8 mouse cellular contexts compared by ENCODE assay signal in the genomic region with DNA sequence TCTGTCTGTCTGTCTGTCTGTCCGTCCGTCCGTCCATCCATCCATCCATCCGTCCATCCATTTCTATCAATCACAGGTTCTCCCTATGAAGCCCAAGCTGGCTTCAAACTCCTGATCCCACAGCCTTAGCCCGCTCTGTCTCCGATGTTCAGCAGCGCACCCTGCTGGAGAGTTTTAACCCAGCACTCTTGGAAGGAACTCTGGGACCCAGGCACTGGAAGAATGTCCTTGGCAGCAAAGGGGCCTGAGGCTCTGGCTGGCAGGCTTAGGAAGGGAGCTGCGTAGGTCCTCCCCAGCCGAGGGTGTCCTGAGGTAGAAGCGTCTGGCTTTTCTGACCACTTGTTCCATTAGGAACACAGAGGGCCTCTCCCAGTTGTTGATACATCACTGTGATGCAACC. TPM values are rescaled to one million over a fixed set of nuclear protein-coding genes. Genes with fewer than 3 reads are reported as not detected.
DNase-seq lines count a peak whose midpoint lies in the region; ATAC-seq and TF ChIP-seq lines count a peak whose summit lies in the region.

No protein-coding gene starts in this region.

- no peaks in the 10 kb centered on the region for H3K36me3 ChIP-seq in ES-Bruce4 (ENCODE audit: control insufficient read depth, insufficient read depth, low read length, poor library complexity, severe bottlenecking)
- peaks cover 27% of the 10 kb centered on the region for H3K36me3 ChIP-seq in heart, embryonic 13.5 days
- peaks cover 22% of the 10 kb centered on the region for H3K36me3 ChIP-seq in limb, embryonic 10.5 days
- no peaks in the 10 kb centered on the region for H3K36me3 ChIP-seq in testis, adult 2 months (ENCODE audit: control insufficient read depth, insufficient read depth, low read length)

- DNase-seq in cerebellum, adult 2 months = peak in 1 of 2 experiments; percentile 40
- peak; percentile 69 for DNase-seq in limb, embryonic 10.5 days (ENCODE audit: low spot score)
- DNase-seq in mesoderm, embryonic 11.5 days (ENCODE audit: low read depth, low spot score) = peak; percentile 67

- no peak for TF ChIP-seq EP300 in ES-Bruce4 (IDR thresholded peaks at IDR 0.05; ENCODE audit: insufficient read depth, low read depth, low read length)

- no peaks in the 10 kb centered on the region for H3K9me3 ChIP-seq in ES-Bruce4 (replicated peaks; ENCODE audit: control insufficient read depth, insufficient read depth, low read length, poor library complexity, severe bottlenecking)
- H3K9me3 ChIP-seq in heart, embryonic 13.5 days = 0 out of 2 replicates have a peak, but pooled peaks cover 4% of the 10 kb centered on the region
- no peaks in the 10 kb centered on the region for H3K9me3 ChIP-seq in limb, embryonic 10.5 days (replicated peaks)

- no peaks in the 10 kb centered on the region for H3K4me1 ChIP-seq in cerebellum, adult 2 months (ENCODE audit: control insufficient read depth, insufficient read depth, low read length)
- H3K4me1 ChIP-seq in ES-Bruce4 (ENCODE audit: control insufficient read depth, insufficient read depth, low read length) = no peaks in the 10 kb centered on the region
- peaks cover 60% of the 10 kb centered on the region for H3K4me1 ChIP-seq in heart, embryonic 13.5 days
- peaks cover 43% of the 10 kb centered on the region for H3K4me1 ChIP-seq in limb, embryonic 10.5 days
- peaks cover 12% of the 10 kb centered on the region for H3K4me1 ChIP-seq in testis, adult 2 months (ENCODE audit: control insufficient read depth, insufficient read depth, low read length)

- H3K4me3 ChIP-seq in cerebellum, adult 2 months (replicated peaks; ENCODE audit: insufficient read depth, low read depth, low read length) = no peak overlapping the region
- H3K4me3 ChIP-seq in ES-Bruce4 (ENCODE audit: low read depth, low read length) = no peak overlapping the region
- H3K4me3 ChIP-seq in heart, embryonic 13.5 days = peak overlapping the region; percentile 18
- H3K4me3 ChIP-seq in limb, embryonic 10.5 days = no peak overlapping the region
- no peak overlapping the region for H3K4me3 ChIP-seq in testis, adult 2 months (ENCODE audit: control insufficient read depth, low read depth, low read length)

- no peaks in the 10 kb centered on the region for H3K27me3 ChIP-seq in cerebellum, adult 2 months (ENCODE audit: control insufficient read depth, insufficient read depth, low read length)
- no peaks in the 10 kb centered on the region for H3K27me3 ChIP-seq in ES-Bruce4 (ENCODE audit: control insufficient read depth, insufficient read depth, low read length, poor library complexity, severe bottlenecking)
- no peaks in the 10 kb centered on the region for H3K27me3 ChIP-seq in heart, embryonic 13.5 days (replicated peaks)
- peaks cover 8% of the 10 kb centered on the region; the same call in 1 of the 2 replicates for H3K27me3 ChIP-seq in limb, embryonic 10.5 days (ENCODE audit: low read depth, poor library complexity, severe bottlenecking)
- H3K27me3 ChIP-seq in testis, adult 2 months (ENCODE audit: control insufficient read depth, insufficient read depth, low read length) = no peaks in the 10 kb centered on the region

- no peak for TF ChIP-seq CTCF in cerebellum, adult 2 months (IDR thresholded peaks at IDR 0.05; ENCODE audit: borderline replicate concordance, insufficient read depth, low read depth, low read length)
- peak; percentile 87 for TF ChIP-seq CTCF in ES-Bruce4 (IDR thresholded peaks at IDR 0.05; ENCODE audit: low read depth, low read length)
- peak; percentile 62 for TF ChIP-seq CTCF in testis, adult 2 months (IDR thresholded peaks at IDR 0.05; ENCODE audit: control insufficient read depth, insufficient read depth, insufficient replicate concordance, low read depth, low read length)

- H3K27ac ChIP-seq in cerebellum, adult 2 months (ENCODE audit: insufficient read depth, low read length) = 0 out of 2 replicates have a peak overlapping the region, but pooled peaks have one; percentile 56
- H3K27ac ChIP-seq in ES-Bruce4 (ENCODE audit: insufficient read depth, low read length) = no peak overlapping the region
- H3K27ac ChIP-seq in heart, embryonic 13.5 days (replicated peaks) = peak overlapping the region; percentile 83
- peak overlapping the region; percentile 58 for H3K27ac ChIP-seq in limb, embryonic 10.5 days
- H3K27ac ChIP-seq in testis, adult 2 months (ENCODE audit: control insufficient read depth, insufficient read depth, low read depth, low read length) = no peak overlapping the region

- WGBS in cerebellum, adult 2 months = 29% methylated on average over 10 of the region's 10 CpGs
- 37% methylated on average over 10 of the region's 10 CpGs for WGBS in heart, embryonic 13.5 days
- WGBS in limb, embryonic 10.5 days = 47% methylated on average over 10 of the region's 10 CpGs

- no peak for ATAC-seq in cerebellum, adult (ENCODE audit: insufficient number of reproducible peaks, low FRiP score, low TSS enrichment)
- peak; percentile 14; the same call in 1 of the 2 replicates for ATAC-seq in common myeloid progenitor, adult 5-6 weeks (replicated peaks; ENCODE audit: low read depth, poor library complexity, severe bottlenecking)
- ATAC-seq in heart, embryonic 13.5 days (ENCODE audit: extremely low read depth, insufficient number of reproducible peaks, low FRiP score, low TSS enrichment) = no peak

- H3K9ac ChIP-seq in ES-Bruce4 (ENCODE audit: low read depth, poor library complexity, severe bottlenecking) = no peak overlapping the region
- peak overlapping the region; percentile 60 for H3K9ac ChIP-seq in heart, embryonic 13.5 days

- no peak for TF ChIP-seq POLR2A in cerebellum, adult 2 months (IDR thresholded peaks at IDR 0.05; ENCODE audit: borderline replicate concordance, insufficient read depth, low read length)
- TF ChIP-seq POLR2A in ES-Bruce4 (IDR thresholded peaks at IDR 0.05; ENCODE audit: insufficient read depth, low read length) = no peak
- TF ChIP-seq POLR2A in testis, adult 2 months (IDR thresholded peaks at IDR 0.05; ENCODE audit: control insufficient read depth, low read depth, low read length) = no peak

- H3K4me2 ChIP-seq in heart, embryonic 13.5 days = peak overlapping the region; percentile 84

RNA-seq across cellular contexts. Expression of gene Arpc1b, which starts 2.9 kb away (rescaled TPM):
- polyA plus RNA-seq in cerebellum, adult 2 months (2012; rRNA removed) = 46.2 and 50.2 TPM in 2 replicates
- 92.3 and 108 TPM in 2 replicates for polyA plus RNA-seq in ES-Bruce4 (2011; ENCODE audit: insufficient read depth, insufficient read length, low read depth, missing spikeins)
- total RNA-seq in common myeloid progenitor, adult 5-6 weeks (2017) = 144 and 160 TPM in 2 replicates
- 221 and 234 TPM in 2 replicates for polyA plus RNA-seq in heart, embryonic 13.5 days (2015; fragmentation: Nextera tagmentation; extraction: Ambion mirVana)
- 148 and 161 TPM in 2 replicates for polyA plus RNA-seq in limb, embryonic 10.5 days (2016; fragmentation: Nextera tagmentation; extraction: Ambion mirVana)
- 65.6 and 71.7 TPM in 2 replicates for polyA plus RNA-seq in testis, adult 2 months (2012; rRNA removed)

RNA-seq across cellular contexts. Expression of gene Pdap1, which starts 23.1 kb away (rescaled TPM):
- polyA plus RNA-seq in cerebellum, adult 2 months (2012; rRNA removed) = 61.0 and 70.4 TPM in 2 replicates
- 229 and 237 TPM in 2 replicates for polyA plus RNA-seq in ES-Bruce4 (2011; ENCODE audit: insufficient read depth, insufficient read length, low read depth, missing spikeins)
- 164 and 249 TPM in 2 replicates for total RNA-seq in common myeloid progenitor, adult 5-6 weeks (2017)
- polyA plus RNA-seq in heart, embryonic 13.5 days (2015; fragmentation: Nextera tagmentation; extraction: Ambion mirVana) = 62.4 and 62.6 TPM in 2 replicates
- 133 and 154 TPM in 2 replicates for polyA plus RNA-seq in limb, embryonic 10.5 days (2016; fragmentation: Nextera tagmentation; extraction: Ambion mirVana)
- polyA plus RNA-seq in testis, adult 2 months (2012; rRNA removed) = 31.2 and 31.7 TPM in 2 replicates

RNA-seq across cellular contexts. Expression of gene Bud31, which starts 23.2 kb away (rescaled TPM):
- polyA plus RNA-seq in cerebellum, adult 2 months (2012; rRNA removed) = 101 and 106 TPM in 2 replicates
- polyA plus RNA-seq in ES-Bruce4 (2011; ENCODE audit: insufficient read depth, insufficient read length, low read depth, missing spikeins) = 104 and 112 TPM in 2 replicates
- 188 and 253 TPM in 2 replicates for total RNA-seq in common myeloid progenitor, adult 5-6 weeks (2017)
- polyA plus RNA-seq in heart, embryonic 13.5 days (2015; fragmentation: Nextera tagmentation; extraction: Ambion mirVana) = 135 and 150 TPM in 2 replicates
- polyA plus RNA-seq in limb, embryonic 10.5 days (2016; fragmentation: Nextera tagmentation; extraction: Ambion mirVana) = 277 and 305 TPM in 2 replicates
- 86.5 and 87.0 TPM in 2 replicates for polyA plus RNA-seq in testis, adult 2 months (2012; rRNA removed)

RNA-seq across cellular contexts. Expression of gene Kpna7, which starts 33.1 kb away (rescaled TPM):
- polyA plus RNA-seq in cerebellum, adult 2 months (2012; rRNA removed) = not detected in 2 replicates
- polyA plus RNA-seq in ES-Bruce4 (2011; ENCODE audit: insufficient read depth, insufficient read length, low read depth, missing spikeins) = not detected in 2 replicates
- total RNA-seq in common myeloid progenitor, adult 5-6 weeks (2017) = not detected in 2 replicates
- not detected in 2 replicates for polyA plus RNA-seq in heart, embryonic 13.5 days (2015; fragmentation: Nextera tagmentation; extraction: Ambion mirVana)
- polyA plus RNA-seq in limb, embryonic 10.5 days (2016; fragmentation: Nextera tagmentation; extraction: Ambion mirVana) = not detected in 2 replicates
- polyA plus RNA-seq in testis, adult 2 months (2012; rRNA removed) = 4.0 and 4.4 TPM in 2 replicates

RNA-seq across cellular contexts. Expression of gene Arpc1a, which starts 33.3 kb away (rescaled TPM):
- 214 and 221 TPM in 2 replicates for polyA plus RNA-seq in cerebellum, adult 2 months (2012; rRNA removed)
- 110 and 123 TPM in 2 replicates for polyA plus RNA-seq in ES-Bruce4 (2011; ENCODE audit: insufficient read depth, insufficient read length, low read depth, missing spikeins)
- 57.1 and 89.3 TPM in 2 replicates for total RNA-seq in common myeloid progenitor, adult 5-6 weeks (2017)
- 92.3 and 99.2 TPM in 2 replicates for polyA plus RNA-seq in heart, embryonic 13.5 days (2015; fragmentation: Nextera tagmentation; extraction: Ambion mirVana)
- polyA plus RNA-seq in limb, embryonic 10.5 days (2016; fragmentation: Nextera tagmentation; extraction: Ambion mirVana) = 111 and 125 TPM in 2 replicates
- 147 and 153 TPM in 2 replicates for polyA plus RNA-seq in testis, adult 2 months (2012; rRNA removed)

Comparison
In these comparisons a context has a peak if more than half of its experiments do, and no peak if none do; other contexts are left out.
1. H3K27ac ChIP-seq: peak in cerebellum, adult 2 months (single experiment), heart, embryonic 13.5 days (single experiment) and limb, embryonic 10.5 days (single experiment); none in ES-Bruce4 (single experiment) and testis, adult 2 months (single experiment).